Mouse (Mus musculus) G1E-ER4 (cell line): ENCODE results near the gene Tmem115. TPM values are rescaled to one million over a fixed set of nuclear protein-coding genes. Genes with fewer than 3 reads are reported as not detected.

Experiments
- GATA1 ChIP-seq: IDR thresholded peaks from one replicate; pipeline ENCODE4 v1.8.0; 2012; ENCODE audit warnings: low read length, inconsistent platforms
- polyA plus RNA-seq: library from polyadenylated mRNA; stranded (reverse); fragments of >175 nt; gene quantifications from 2 replicates; pipeline ENCODE4 v1.2.3, GENCODE M21; 2012

Tmem115 gene
- polyA plus RNA-seq, 1 experiment: 43.9 TPM

GRCm38 (mm10) chr9:107571534-107572326 is 38.0 kb downstream of the Tmem115 start:
- TF ChIP-seq GATA1: no peak

DNA sequence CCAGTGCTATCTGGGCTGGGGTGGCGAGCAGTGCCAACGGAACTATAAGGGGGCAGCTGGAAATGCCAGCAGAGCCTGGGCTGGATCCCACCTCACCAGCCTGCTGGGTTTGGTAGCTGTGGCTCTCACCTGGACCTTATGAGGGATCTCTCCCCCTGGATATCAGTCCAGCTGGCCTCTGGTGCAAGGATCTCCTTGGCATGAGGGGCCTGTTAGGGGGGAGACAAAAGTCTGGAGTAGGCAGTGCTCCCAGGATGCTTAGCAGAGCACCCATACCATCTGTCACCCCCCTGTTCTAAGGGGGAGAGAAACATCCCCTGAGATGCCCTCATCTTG is 38.5 kb downstream of the Tmem115 start:
- TF ChIP-seq GATA1: no peak

GRCm38 (mm10) chr9:107575579-107576356 is 42.0 kb downstream of the Tmem115 start:
- no peak for TF ChIP-seq GATA1

DNA sequence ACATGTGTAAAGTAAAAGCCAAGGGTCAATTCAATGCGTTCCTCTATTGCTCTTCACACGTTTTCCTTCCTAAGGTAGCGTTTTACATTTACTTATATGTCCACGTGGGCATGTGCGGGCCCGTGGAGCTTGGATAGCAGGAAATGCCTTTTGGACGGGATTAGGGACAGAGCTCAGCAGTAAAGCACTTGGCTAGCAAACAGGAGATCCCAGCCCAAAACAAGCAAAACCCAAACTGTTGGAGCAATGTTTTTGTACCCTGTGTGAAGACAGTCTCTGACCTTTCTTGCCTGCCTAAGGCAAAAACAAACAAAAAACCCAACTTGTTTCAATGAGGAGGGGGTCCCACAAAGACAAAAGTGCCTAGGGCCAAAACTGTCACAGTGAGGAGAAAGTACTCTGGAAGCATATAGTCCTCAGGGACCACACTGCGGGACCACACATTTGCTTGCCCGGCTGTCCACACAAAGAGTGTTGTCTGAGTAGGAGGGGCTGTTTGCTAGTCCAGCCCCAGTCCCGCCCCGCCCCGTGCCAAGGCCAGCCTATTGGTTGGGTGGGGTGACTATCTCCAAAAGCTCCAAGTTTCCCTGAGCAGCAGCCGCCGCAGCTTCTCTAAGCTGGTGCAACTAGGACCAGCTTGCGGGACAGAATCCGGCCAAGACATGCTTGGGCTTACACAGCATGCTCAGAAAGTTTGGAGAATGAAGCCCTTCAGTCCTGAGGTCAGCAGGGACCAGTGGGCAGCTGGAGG is 42.8 kb downstream of the Tmem115 start, which contains the start of gene Hyal1:
Hyal1 (plus strand) TSS at position 571 of the 751 bp plus-strand sequence.
- no peak for TF ChIP-seq GATA1

DNA sequence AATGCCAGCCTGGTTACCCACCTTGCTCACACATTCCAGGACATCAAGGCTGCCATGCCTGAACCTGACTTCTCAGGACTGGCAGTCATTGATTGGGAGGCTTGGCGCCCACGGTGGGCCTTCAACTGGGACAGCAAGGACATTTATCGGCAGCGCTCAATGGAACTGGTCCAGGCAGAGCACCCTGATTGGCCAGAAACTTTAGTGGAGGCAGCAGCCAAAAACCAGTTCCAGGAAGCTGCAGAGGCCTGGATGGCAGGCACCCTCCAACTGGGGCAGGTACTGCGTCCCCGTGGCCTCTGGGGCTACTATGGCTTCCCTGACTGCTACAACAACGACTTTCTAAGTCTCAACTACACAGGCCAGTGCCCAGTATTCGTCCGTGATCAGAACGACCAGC is 44.1 kb downstream of the Tmem115 start:
- no peak for TF ChIP-seq GATA1

GRCm38 (mm10) chr9:107578587-107578986 is 44.8 kb downstream of the Tmem115 start, which contains the start of gene Naa80:
Gene Naa80 (plus strand): TSS chr9:107578887.
- no peak for TF ChIP-seq GATA1

GRCm38 (mm10) chr9:107579023-107579900 is 45.5 kb downstream of the Tmem115 start:
- TF ChIP-seq GATA1: no peak

DNA sequence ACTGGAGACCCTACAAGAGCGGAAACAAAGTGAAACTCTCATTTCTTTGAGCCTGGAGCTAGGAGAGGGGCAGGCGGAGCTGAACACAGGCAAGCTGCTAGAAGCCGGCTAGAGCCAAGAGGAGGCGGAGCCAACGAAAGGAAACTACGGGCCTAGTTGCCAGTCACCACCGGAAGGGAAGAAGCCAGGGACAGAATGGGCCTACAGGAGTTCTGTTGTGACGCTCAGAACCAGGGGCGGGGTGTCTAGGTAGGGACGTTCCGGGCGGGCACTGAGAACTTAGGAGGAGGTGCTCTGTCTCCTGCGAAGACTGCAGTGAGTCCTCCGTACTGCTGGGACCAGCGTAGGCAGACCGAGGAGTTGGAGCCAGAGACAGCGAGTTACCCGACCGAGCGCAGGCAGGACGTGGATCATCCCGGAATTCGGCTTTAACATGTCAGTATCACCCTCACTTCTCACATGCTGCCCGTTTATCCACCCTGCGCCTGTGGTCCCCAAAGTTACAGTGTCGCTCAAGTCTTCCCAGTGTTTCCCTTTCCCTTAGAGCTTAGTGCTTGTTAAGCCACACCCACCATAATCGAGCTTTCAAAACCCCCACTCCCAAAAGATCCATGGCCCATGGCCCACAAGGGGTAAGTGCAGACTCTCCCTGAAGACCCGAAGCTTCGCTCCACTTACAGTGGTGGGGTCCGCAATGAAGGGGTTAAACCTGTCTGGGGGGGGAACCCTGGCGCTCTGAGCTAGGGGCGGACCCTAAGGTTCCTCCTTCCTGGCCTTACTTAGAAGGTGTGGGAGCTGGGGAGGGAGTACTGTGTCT is 47.0 kb downstream of the Tmem115 start, which contains the start of gene Hyal3:
Hyal3 (plus strand) TSS at position 318 of the 817 bp plus-strand sequence.
- TF ChIP-seq GATA1: no peak

DNA sequence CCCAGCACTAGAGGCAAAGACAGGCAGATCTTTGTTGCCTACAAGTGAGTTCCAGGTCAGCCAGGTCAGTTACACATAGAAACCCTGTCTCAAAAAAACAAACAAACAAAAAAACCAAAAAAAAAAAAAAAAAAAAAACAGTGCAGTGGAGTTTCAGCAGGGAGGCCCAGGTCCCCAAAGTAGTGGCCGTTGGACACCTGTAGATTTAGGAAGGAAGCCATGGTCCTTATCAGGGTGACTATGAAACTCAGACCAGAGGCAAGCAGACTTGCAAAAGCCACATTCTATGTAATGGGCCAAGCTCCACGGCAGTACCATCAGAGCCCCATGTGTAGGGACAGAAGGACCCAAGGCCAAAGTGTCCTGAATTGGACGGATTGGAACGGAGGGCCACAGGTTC is 47.8 kb downstream of the Tmem115 start:
- TF ChIP-seq GATA1: no peak

DNA sequence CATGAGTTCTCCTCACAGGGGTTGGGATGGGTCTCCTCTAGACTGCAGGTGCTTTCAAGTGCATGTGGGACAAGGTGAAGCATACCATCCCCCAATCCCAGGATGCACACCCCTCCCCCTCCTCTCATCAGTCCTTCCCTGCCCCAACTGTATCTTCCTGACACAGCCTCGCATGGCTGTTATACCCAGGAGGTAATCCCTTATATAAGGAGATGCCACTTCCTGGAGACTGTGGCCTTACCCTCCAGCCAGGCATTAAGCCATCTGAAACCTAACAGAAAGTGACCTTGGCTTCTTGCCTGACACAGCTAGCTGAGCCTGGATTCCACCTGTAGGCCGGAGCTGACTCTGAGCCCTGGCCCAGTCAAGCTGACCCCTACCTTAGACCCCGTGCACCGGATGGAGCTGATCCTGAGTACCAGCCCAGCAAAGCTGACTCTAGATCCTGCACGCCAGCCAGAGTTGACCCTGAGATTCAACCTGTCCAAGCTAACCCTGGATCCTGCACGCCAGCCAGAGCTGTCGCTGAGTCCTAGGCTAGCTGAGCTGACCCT is 48.8 kb downstream of the Tmem115 start:
- TF ChIP-seq GATA1: no peak

GRCm38 (mm10) chr9:107583174-107583573 is 49.4 kb downstream of the Tmem115 start:
- TF ChIP-seq GATA1: no peak

DNA sequence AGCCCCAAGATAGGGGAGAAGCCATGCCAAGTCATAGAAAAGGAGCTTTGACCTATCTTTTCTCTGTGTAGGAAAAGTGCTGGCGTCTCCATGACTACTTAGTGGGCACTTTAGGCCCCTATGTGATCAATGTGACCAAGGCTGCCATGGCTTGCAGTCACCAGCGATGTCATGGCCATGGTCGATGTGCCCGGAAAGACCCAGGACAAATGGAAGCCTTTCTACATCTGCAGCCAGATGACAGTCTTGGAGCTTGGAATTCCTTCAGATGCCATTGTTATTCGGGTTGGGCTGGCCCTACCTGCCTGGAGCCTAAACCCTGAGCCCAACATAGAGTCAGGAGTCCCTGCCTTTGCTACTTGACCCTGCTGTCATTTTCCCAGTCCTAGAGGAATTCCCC is 52.8 kb downstream of the Tmem115 start:
- no peak for TF ChIP-seq GATA1

DNA sequence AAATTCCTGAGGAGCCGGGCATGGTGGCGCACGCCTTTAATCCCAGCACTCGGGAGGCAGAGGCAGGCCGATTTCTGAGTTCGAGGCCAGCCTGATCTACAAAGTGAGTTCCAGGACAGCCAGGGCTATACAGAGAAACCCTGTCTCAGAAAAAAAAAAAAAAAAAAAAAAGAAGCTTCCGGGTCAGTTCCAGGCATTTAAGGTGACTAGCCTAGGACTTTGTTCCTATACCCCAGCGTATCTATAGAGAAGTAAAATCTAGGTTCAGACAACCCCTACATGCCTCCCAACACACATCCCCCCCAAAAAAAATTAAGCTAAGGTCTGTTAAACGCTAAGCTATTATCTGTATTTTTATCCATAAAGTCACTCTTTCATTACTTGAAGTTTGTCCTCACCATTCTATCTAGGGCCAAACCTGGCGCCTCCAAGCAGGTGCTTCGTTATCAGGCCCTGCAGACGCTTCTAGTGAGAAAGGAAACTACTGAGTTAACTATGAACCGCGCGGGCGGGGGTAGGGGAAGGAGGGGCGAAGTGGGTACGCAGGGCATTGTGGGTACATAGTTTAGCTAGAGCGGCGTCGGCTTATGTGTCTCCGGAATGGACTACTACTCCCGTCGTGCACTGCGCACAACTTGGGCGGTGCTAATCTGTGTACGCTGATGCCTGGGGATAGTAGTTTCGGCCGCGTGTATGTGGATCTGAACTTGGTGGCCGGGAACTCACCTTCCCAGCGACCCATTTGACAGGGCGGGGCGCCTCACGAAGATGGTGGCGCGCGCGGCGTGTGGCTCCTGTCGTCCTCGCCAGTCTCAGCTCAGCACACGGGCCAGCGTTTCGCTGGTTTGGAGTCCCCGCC is 53.5 kb downstream of the Tmem115 start, which contains the start of gene Ifrd2:
Ifrd2 (plus strand) TSS at position 669 of the 859 bp plus-strand sequence.
- TF ChIP-seq GATA1: peak; percentile 23
